ENCODE assay signal across 8 mouse cellular contexts in genomic region chr5:134582221-134582907, GRCm38 (mm10). TPM values are rescaled to one million over a fixed set of nuclear protein-coding genes. Genes with fewer than 3 reads are reported as not detected.
DNase-seq lines count a peak whose midpoint lies in the region; ATAC-seq lines count a peak whose summit lies in the region.

No protein-coding gene starts in this region.

- peak; percentile 98 for DNase-seq in ZHBTc4 (ENCODE audit: low read depth, low spot score)
- peak; percentile 94 to 95 for DNase-seq in gastrocnemius, adult 8-10 months (ENCODE audit: low spot score in 2 of 2)
- DNase-seq in induced T-regulatory cell, adult 2 months (ENCODE audit: low read depth), result peak; percentile 99
- DNase-seq in left cerebral cortex, adult 9 months (ENCODE audit: low spot score in 2 of 2), result peak; percentile 81 to 98
- peak; percentile 97 for DNase-seq in right cerebral cortex, postnatal 14 days
- peak; percentile 93 to 97 for DNase-seq in urinary bladder, postnatal 36 days (ENCODE audit: low spot score in 2 of 2)

- ATAC-seq in common myeloid progenitor, adult 5-6 weeks (replicated peaks; ENCODE audit: low read depth, poor library complexity, severe bottlenecking), result peak; percentile 87
- ATAC-seq in megakaryocyte progenitor cell, adult 5-6 weeks (replicated peaks; ENCODE audit: poor library complexity), result peak; percentile 96

RNA-seq across cellular contexts. Expression of gene Rfc2, which starts 1.2 kb away (rescaled TPM):
- total RNA-seq in common myeloid progenitor, adult 5-6 weeks (2017), result 159 and 183 TPM in 2 replicates
- total RNA-seq in gastrocnemius, adult 8-10 months (2022), result 10 to 100 TPM; 16.0 to 23.8 (median 19.5) TPM
- 230 and 236 TPM in 2 replicates for total RNA-seq in megakaryocyte progenitor cell, adult 5-6 weeks (2015)
- total RNA-seq in megakaryocyte progenitor cell, adult 5-6 weeks (2017), result 145 and 166 TPM in 2 replicates

RNA-seq across cellular contexts. Expression of gene Syna, which starts 22.4 kb away (rescaled TPM):
- total RNA-seq in common myeloid progenitor, adult 5-6 weeks (2017), result not detected in 2 replicates
- not detected for total RNA-seq in gastrocnemius, adult 8-10 months (2022)
- not detected in 2 replicates for total RNA-seq in megakaryocyte progenitor cell, adult 5-6 weeks (2015)
- not detected in 2 replicates for total RNA-seq in megakaryocyte progenitor cell, adult 5-6 weeks (2017)

RNA-seq across cellular contexts. Expression of gene Clip2, which starts 30.1 kb away (rescaled TPM):
- total RNA-seq in common myeloid progenitor, adult 5-6 weeks (2017), result 6.2 and 13.3 TPM in 2 replicates
- total RNA-seq in gastrocnemius, adult 8-10 months (2022), result 1 to 10 TPM; 1.4 to 2.1 (median 1.9) TPM
- total RNA-seq in megakaryocyte progenitor cell, adult 5-6 weeks (2015), result 2.1 and 2.2 TPM in 2 replicates
- 4.0 and 17.6 TPM in 2 replicates for total RNA-seq in megakaryocyte progenitor cell, adult 5-6 weeks (2017)

RNA-seq across cellular contexts. Expression of gene Lat2, which starts 32.5 kb away (rescaled TPM):
- 50.2 and 65.4 TPM in 2 replicates for total RNA-seq in common myeloid progenitor, adult 5-6 weeks (2017)
- total RNA-seq in gastrocnemius, adult 8-10 months (2022), result 1 to 10 TPM in 1 of 4 experiments, under 1 TPM in 2, not detected in 1; 0.59 to 1.9 (median 0.88) TPM
- total RNA-seq in megakaryocyte progenitor cell, adult 5-6 weeks (2015), result 33.7 and 35.8 TPM in 2 replicates
- 48.6 and 67.4 TPM in 2 replicates for total RNA-seq in megakaryocyte progenitor cell, adult 5-6 weeks (2017)

RNA-seq across cellular contexts. Expression of gene Eif4h, which starts 56.9 kb away (rescaled TPM):
- total RNA-seq in common myeloid progenitor, adult 5-6 weeks (2017), result 214 and 235 TPM in 2 replicates
- 10 to 100 TPM; 85.4 to 90.6 (median 87.9) TPM for total RNA-seq in gastrocnemius, adult 8-10 months (2022)
- total RNA-seq in megakaryocyte progenitor cell, adult 5-6 weeks (2015), result 201 and 220 TPM in 2 replicates
- total RNA-seq in megakaryocyte progenitor cell, adult 5-6 weeks (2017), result 238 and 266 TPM in 2 replicates

Comparison
In these comparisons a context has a peak if more than half of its experiments do, and no peak if none do; other contexts are left out.
1. Peak in every context shown above with its lines: DNase-seq and ATAC-seq.